Mouse (Mus musculus): ENCODE measurements around the gene Psmg4.

Psmg4 gene

DNA sequence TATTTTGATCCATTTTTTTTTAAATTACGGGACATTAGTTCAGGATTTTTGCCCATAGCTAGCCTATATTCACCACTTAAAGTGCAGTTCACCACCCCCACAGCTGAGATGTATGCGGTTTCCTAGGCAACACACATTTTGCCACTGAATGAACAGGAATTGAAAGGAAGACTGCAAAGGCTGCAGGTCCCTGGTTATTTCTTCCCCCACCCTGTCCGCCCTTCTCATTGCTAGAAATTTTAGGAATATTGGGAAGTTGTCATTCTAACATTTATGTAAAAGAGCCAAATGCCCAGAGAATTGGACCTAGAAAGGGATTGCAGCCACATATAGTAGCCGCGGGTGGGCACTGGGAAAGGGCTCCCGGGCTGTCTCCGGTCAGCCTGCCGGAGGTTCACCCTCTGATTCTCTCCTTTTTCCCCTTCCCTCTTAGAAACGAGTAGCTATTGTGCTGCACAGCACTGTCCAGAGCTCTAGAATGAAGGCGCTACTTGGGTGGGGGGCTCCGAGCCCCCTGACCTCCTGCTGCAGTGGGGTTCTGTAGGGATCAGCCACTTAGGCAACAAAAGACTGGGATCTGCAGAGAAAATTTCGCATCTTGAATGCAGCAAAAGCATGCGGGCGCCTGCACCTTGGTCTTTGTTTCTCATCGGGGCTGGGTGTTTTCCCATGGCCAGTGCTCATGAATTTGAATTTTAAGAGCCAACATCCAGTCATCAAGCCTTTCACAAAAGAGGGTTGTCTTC lies 29.3 kb upstream of the Psmg4 start:
- POLR2A ChIA-PET, result interaction anchor here (1.1 to 13.7 kb wide), 13 partner anchors 16 to 741 kb away, joined by 3 to 643 read pairs (median 104); partner anchors contain the start of genes Prpf4b (in 1 of the 4) and Psmg4 (in 1 of the 4)
- CTCF ChIA-PET, result interaction anchor here in 1 of 4 experiments (1.8 kb wide), 1 partner anchor 17 kb away, joined by 8 read pairs; no protein-coding TSS in a partner anchor

DNA sequence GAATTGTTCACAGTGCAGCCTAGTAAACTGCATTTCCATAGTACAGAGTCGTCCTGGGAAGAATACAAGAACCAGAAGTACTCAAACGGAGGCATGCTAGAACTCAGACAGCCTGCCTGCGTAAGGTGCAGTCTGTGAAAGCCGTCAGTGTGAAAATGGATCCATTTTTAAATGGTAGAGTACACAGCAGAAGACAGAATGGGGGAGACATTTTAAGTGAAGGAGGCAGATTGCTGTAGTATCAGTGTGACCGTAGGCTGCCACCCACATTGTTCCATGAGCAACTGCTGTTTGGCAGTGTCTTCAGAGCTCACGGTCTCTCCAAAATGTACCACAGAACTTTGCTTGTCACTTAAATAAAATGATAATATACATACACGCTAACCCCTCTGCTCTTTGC lies 28.5 kb upstream of the Psmg4 start:
- POLR2A ChIA-PET, result interaction anchor here in 2 of 4 experiments (1.5 to 13.7 kb wide), 5 partner anchors 15 to 29 kb away, joined by 3 to 643 read pairs (median 473); partner anchors contain the start of gene Psmg4 (in 1 of the 2)

DNA sequence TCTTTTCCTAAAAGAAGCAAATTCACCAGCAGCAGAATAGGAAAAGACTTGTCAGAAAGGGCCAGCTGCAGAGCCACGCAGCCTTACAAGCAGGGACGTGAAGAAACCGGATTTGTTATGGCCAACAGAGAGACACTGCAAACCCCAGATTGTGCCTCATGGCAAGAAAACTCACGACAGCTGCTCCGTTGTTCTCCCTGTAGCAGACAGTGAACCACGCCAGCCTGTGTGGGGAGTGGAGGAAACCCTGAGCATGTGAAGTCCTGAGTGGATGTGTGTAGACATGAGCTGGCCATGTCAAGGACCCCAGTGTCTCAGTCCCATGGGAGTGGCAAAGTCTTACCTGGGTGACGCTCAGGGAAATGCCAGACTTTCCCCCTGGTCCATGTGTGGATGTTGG lies 26.2 kb upstream of the Psmg4 start:
- ChIA-PET POLR2A (interaction anchor here in 2 of 4 experiments (0.7 to 11.5 kb wide), 5 partner anchors 13 to 26 kb away, joined by 3 to 643 read pairs (median 473); no protein-coding TSS in a partner anchor), CTCF (interaction anchor here in 1 of 4 experiments (1.5 kb wide), 1 partner anchor 13 kb away, joined by 3 read pairs; no protein-coding TSS in a partner anchor)

More for the DNA sequence above, 28.5 kb upstream of the Psmg4 start:
- CTCF ChIA-PET, result no interaction called here

DNA sequence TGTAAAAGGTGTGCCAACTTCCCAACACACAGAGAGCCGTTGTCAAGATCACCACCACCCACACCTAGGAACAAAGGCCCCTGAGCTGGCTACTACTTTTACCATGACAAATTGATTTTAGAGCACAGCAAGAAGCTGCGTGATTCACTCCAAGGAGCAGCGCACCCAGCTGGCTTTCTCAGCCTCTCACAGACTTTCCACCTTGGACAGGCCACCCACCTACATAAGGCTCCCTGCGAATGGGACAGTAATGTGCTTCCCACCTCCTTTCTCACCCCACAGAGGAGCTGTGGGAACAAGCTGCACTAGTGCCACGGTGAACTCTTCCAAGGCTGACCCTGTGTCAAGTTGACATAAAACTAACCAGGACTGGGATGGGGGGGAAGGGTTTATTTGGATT lies 19.4 kb upstream of the Psmg4 start:
- ChIA-PET CTCF (interaction anchor here in 1 of 4 experiments (1.0 to 1.5 kb wide), 2 partner anchors 11 kb away, joined by 6 to 7 read pairs; no protein-coding TSS in a partner anchor), POLR2A (interaction anchor here in 3 of 4 experiments (0.7 to 15.7 kb wide), 9 partner anchors 9 to 34 kb away, joined by 3 to 550 read pairs (median 5); partner anchors contain the start of genes Tubb2b (in 2 of the 3) and Psmg4 (in 1 of the 3))

DNA sequence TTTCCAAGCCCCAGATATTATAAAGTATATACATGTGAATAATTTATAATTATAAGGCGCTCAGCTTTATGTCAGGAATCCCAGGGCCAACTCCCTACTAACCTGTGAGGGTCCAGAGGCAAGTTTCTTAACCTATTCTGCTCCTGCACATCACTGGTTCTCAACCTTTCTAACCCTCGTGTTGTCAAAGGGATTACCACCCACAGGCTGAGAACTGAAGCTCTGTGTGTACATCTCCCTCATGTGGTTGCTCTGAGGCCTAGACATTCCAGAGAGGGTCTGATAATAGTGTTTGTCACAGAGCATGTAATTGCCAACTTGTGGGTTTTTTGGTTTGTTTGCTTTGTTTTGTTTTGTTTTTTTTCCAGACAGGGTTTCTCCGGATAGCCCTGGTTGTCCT lies 15.8 kb upstream of the Psmg4 start:
- CTCF ChIA-PET, result interaction anchor here in 1 of 4 experiments (1.2 kb wide), 1 partner anchor 10 kb away, joined by 3 read pairs; no protein-coding TSS in a partner anchor
- POLR2A ChIA-PET, result interaction anchor here in 3 of 4 experiments (0.7 to 15.7 kb wide), 8 partner anchors 14 to 211 kb away, joined by 3 to 550 read pairs (median 56); partner anchors contain the start of gene Tubb2b (in 3 of the 3)

DNA sequence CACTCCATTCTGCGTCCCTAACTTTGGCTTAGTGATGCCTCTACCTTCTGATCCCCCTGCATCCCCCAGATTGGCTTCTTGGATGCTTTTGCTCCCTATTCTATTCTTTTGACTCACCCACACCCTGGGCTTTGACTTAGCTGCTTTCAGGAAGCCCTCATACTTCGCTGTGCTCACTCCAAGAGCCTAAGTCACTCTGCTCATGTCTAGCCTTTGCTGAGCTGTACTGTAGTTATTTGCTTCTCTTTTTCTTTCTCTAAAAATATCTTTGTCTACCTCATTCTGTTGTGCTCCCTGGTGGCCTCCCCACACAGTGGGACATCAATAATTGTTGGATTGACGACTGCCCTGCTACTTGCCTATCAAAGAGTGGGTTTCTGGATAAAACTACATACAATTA lies 14.6 kb upstream of the Psmg4 start:
- ChIA-PET CTCF (no interaction called here), POLR2A (interaction anchor here in 3 of 4 experiments (0.6 to 15.7 kb wide), 20 partner anchors 10 to 1682 kb away, joined by 3 to 550 read pairs (median 6); partner anchors contain the start of genes Bphl (in 3 of the 3), Tubb2b (in 3 of the 3), Psmg4 (in 2 of the 3) and Serpinb6a (in 1 of the 3))

DNA sequence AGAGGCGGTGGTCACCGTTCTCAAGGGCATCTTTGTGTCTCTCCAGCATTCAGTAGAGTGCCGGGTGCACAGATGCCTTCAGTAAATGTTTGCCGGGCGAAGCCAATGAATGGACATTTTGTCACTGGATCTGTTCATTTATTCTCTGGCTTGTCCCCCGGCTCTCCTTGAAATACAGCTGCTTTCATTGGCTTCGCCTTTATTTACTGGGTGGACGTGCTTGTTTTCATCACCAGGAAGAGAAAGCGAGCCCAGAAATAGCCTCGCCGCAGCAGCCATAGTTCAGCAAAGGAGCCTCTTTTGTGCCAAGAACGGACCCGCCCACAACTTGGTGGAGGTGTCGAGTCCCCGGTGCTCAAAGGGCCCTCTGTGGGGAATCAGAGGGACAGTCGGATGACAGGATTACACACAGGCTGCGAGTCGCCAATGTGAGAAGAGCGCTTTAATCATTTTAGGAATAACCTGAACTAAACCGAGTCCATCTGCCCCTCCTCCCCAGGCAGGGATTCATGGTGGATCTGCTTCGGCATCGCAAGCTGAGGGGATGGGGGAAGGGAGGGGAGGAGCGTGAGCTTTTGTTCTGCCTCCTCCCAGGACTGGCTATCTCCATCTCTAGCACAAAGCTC lies 13.9 kb upstream of the Psmg4 start:
- ChIA-PET POLR2A (interaction anchor here (0.5 to 15.7 kb wide), 38 partner anchors 10 to 847 kb away, joined by 3 to 550 read pairs (median 4); partner anchors contain the start of genes Tubb2b (in 4 of the 4), Bphl (in 3 of the 4), Psmg4 (in 3 of the 4) and Serpinb6a (in 2 of the 4)), CTCF (interaction anchor here in 2 of 4 experiments (0.5 to 2.5 kb wide), 5 partner anchors 13 to 28 kb away, joined by 3 to 8 read pairs (median 4); partner anchors contain the start of gene Tubb2b (in 1 of the 2))

DNA sequence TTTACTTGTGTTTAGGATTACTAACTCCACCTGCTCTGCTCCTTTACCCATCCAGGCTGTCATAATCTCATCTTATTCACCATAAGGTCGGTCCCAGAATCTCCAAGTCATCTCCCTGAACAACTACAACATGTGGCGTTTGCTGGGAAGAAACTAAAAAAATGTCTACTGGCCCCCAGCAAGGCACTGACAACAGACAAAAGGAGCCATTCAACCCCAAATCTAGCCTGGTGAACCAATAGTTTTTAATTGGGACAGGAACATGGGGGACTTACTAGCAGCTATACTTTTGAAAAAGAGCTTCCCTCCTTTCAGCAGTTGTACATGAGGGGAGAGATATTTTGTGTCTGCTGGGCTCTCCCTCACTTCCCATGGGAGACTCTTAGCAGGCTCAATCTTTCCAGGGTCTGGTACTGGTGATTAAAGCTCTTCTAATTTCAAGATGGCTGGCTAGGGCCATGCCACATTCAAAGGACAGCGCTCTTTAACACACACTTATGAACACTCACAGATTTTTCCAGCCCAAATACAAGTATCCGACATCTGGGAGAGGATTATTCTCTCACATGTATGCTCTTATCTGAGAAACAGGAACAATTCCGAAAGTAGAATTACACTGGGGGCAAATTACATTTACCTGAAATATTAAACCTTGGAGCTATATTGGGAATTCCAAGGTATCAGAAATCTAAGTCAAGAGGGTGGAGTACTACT lies 13.1 kb upstream of the Psmg4 start:
- POLR2A ChIA-PET, result interaction anchor here (0.5 to 15.7 kb wide), 40 partner anchors 9 to 846 kb away, joined by 3 to 550 read pairs (median 4); partner anchors contain the start of genes Tubb2b (in 4 of the 4), Bphl (in 3 of the 4), Psmg4 (in 3 of the 4) and Serpinb6a (in 2 of the 4)
- CTCF ChIA-PET, result interaction anchor here in 2 of 4 experiments (0.5 to 2.5 kb wide), 5 partner anchors 14 to 28 kb away, joined by 3 to 8 read pairs (median 4); partner anchors contain the start of gene Tubb2b (in 1 of the 2)

DNA sequence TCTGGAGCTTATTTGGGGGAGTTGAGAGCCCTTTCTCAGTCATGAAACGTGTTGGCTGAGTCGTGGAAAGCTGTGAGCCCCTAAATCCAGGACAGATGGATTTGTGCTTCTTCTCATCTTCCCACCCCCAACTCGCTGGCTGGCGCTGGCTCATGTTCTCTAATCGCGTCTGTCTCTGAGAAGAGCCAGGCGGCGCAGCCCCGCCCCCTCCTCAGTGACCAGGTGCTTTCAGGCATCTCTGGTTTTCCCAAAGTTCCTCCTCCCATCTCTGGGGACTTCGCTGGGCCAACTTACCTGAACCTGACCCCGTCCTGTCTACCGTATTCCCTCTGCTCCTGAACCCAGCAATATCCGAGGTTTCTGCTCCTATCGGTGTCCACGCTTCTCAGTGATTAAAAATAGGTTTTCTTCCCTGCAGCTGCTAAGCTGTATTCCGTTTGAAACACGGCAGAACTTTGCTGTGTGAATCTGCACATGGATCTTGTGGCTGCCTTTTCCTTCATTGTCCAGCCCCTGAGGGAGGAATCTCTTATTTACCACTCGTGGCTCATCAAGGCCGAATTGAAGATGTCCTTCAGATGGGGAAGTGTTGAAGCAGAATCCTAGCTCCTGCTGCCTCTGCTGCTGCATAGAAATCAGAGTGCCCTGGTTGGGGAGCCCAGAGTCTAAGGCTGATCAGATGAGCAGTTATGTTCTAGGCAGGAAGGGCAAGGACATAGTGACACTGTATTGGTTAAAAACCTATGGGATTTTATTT lies 12.3 kb upstream of the Psmg4 start:
- ChIA-PET CTCF (interaction anchor here in 2 of 4 experiments (1.1 to 2.5 kb wide), 3 partner anchors 14 to 21 kb away, joined by 3 to 8 read pairs (median 3); no protein-coding TSS in a partner anchor), POLR2A (interaction anchor here (0.5 to 15.7 kb wide), 25 partner anchors 12 to 245 kb away, joined by 3 to 550 read pairs (median 9); partner anchors contain the start of genes Tubb2b (in 4 of the 4), Psmg4 (in 3 of the 4), Serpinb6a (in 2 of the 4) and Bphl (in 1 of the 4))

DNA sequence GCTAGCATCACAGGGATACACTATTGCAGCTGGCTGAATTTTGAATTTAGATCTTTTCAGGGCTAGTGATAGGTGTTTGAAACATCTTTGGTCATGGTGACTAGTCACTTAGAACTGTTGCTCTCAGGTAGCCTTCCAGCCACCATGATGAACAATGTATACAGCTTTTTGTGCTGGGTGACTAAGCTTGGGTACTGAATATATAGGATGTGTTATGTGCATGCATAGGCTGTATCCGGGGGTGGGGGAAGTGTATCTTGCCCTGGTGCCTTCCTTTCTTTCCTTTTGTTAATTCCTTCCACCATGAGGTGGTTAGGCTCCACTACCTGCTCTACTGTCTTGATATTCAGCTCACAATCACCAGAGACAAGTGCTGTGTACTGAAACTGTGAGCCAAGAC lies 11.3 kb upstream of the Psmg4 start:
- CTCF ChIA-PET, result interaction anchor here in 1 of 4 experiments (2.5 kb wide), 1 partner anchor 19 kb away, joined by 8 read pairs; no protein-coding TSS in a partner anchor
- POLR2A ChIA-PET, result interaction anchor here in 3 of 4 experiments (0.6 to 15.7 kb wide), 14 partner anchors 8 to 118 kb away, joined by 3 to 550 read pairs (median 20); partner anchors contain the start of genes Psmg4 (in 3 of the 3), Tubb2b (in 3 of the 3) and Bphl (in 1 of the 3)

DNA sequence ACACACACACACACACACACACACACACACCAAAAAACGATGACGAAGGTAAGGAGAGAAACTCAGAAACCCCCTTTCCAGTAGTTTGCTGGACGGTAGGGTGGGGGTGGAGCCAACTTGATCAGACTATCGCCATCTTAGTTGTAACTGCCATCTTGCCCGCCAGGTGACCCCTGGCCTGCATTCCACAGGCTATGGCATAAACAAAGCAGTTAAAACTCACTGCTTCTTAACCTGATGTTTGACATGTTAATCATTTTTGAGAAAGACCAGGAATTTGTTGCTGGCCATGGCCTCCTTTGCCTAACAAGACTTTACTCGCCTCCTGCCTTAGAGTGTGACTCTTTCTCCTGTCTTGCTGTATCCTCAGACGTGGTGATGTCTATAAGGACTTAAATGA lies 10.1 kb upstream of the Psmg4 start:
- CTCF ChIA-PET, result interaction anchor here in 3 of 4 experiments (0.6 to 3.3 kb wide), 7 partner anchors 21 to 710 kb away, joined by 3 to 23 read pairs (median 13); no protein-coding TSS in a partner anchor

DNA sequence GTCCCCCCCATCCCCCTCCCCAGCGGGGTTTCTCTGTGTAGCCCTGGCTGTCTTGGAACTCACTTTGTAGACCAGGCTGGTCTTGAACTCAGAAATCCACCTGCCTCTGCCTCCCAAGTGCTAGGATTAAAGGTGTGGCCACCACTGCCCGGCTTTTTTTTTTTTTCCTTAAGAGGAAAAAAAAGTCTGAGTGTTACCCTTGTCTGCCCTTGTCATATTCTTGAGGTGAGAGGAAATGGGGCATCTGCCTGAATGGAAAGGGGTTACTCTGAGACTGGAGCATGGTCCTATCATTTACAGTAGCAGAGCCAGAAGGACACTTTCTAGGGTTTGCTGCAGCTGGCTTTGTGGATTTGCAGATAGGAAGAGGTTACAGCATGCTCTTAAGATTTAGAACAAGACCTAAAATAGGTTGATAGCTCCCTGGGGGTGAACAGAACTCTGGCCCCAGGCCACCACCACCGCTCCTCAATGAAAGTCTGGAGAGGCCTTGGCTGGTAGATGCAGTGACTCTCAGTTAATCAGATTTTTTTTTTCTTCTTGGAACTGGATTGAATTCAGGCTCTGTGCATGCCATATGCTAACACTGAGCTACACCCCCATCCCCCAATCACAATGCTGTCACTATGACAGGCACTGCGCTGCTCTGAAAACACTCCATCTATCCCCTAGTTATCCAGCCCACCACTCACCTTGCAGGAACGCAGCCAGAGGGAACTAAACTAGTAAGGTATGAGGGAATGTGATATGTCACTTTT lies 9.3 kb upstream of the Psmg4 start:
- ChIA-PET CTCF (interaction anchor here (0.6 to 3.3 kb wide), 30 partner anchors 9 to 711 kb away, joined by 3 to 23 read pairs (median 4); partner anchors contain the start of genes Psmg4 (in 3 of the 4), Bphl (in 1 of the 4), Ripk1 (in 1 of the 4) and Serpinb6a (in 1 of the 4)), POLR2A (interaction anchor here (0.6 to 15.7 kb wide), 38 partner anchors 8 to 270 kb away, joined by 3 to 550 read pairs (median 4); partner anchors contain the start of genes Psmg4 (in 4 of the 4), Tubb2b (in 3 of the 4), Bphl (in 1 of the 4) and Ripk1 (in 1 of the 4))

More for the DNA sequence above, 10.1 kb upstream of the Psmg4 start:
- POLR2A ChIA-PET, result interaction anchor here (0.6 to 15.7 kb wide), 18 partner anchors 10 to 231 kb away, joined by 3 to 550 read pairs (median 11); partner anchors contain the start of genes Psmg4 (in 4 of the 4) and Tubb2b (in 3 of the 4)

DNA sequence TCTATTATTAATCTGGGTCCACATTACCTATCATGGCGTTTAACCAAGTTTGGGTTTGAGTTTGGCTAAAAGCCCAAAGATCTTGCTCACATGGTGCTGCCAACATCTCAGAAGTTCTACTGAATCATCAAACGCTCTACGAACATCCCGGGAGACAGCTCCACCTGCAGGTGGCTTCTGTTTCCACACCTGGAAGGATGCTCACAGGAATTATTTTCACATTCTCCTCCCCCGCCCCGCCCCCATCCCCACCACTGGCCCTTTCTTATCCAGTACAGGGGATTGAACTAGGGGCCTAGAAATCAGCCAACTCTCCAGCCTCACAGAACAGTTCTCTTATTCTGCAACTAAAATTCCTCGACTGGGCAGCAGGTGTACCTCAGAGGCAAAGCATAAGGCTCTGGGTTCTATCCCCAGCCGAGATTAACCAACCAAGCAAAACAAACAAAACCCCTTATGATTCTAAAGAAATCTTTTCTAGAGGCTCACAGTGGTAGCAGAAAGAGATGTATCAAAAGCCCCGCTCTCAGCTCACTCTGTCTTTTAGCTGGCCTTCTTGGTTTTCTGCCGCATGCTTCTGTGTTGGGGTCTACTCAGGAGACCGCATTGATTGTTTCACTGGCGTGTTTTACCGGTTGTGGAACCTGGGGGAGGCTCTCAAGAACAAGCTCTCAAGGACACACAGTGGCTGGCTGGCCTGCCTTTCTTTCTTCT lies 8.4 kb upstream of the Psmg4 start:
- CTCF ChIA-PET, result interaction anchor here (0.6 to 3.3 kb wide), 31 partner anchors 8 to 1473 kb away, joined by 3 to 23 read pairs (median 4); partner anchors contain the start of genes Psmg4 (in 3 of the 4), Bphl (in 1 of the 4), Ripk1 (in 1 of the 4) and Serpinb6a (in 1 of the 4)
- POLR2A ChIA-PET, result interaction anchor here (0.6 to 15.7 kb wide), 40 partner anchors 8 to 269 kb away, joined by 3 to 550 read pairs (median 4); partner anchors contain the start of genes Psmg4 (in 4 of the 4), Tubb2b (in 3 of the 4), Bphl (in 1 of the 4) and Ripk1 (in 1 of the 4)

DNA sequence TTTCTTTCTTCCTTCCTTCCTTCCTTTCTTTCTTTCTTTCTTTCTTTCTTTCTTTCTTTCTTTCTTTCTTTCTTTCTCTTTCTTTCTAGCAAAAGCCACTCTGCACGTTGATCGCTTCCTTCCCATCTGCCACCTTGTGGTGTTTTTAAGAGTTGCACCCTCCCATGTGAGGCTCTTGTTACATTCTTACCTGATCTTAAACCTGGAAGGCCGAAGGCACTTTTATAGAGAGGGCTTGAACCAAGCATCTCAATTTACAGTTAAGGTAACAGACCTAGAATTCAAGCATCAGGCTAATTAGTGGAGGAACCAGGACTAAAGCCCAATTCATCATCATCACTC lies 7.9 kb upstream of the Psmg4 start:
- CTCF ChIA-PET, result interaction anchor here in 3 of 4 experiments (0.7 to 3.3 kb wide), 10 partner anchors 8 to 160 kb away, joined by 3 to 23 read pairs (median 5); partner anchors contain the start of genes Psmg4 (in 1 of the 3) and Tubb2b (in 1 of the 3)

More for the DNA sequence above, 7.9 kb upstream of the Psmg4 start:
- POLR2A ChIA-PET, result interaction anchor here in 3 of 4 experiments (0.8 to 15.7 kb wide), 20 partner anchors 8 to 132 kb away, joined by 3 to 550 read pairs (median 6); partner anchors contain the start of genes Tubb2b (in 3 of the 3), Bphl (in 2 of the 3) and Psmg4 (in 1 of the 3)

All from embryonic stem cell, embryonic (primary cell).